Mouse (Mus musculus): ENCODE measurements around the gene Nkd1.

DNA sequence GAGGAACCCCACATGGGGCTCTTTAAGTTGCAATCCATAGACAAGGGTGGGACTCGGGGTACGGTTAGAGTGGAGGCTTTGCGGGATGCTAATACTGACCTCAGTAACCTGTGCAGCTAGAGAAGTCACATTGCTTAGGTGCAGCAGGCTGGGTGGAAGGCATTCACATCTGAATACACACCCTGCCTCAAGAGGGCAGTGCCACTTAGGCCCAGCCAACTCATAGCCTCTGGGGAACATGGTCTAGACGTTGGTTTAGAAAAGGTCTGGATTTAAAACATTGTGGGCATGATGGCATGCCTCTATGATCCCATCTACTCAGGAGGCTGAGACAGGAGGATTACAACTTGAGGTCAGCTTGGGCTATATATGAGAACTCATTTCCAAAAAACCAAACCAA is 8.6 kb downstream of the Nkd1 start:
- no peak for TF ChIP-seq POLR2A (IDR thresholded peaks at IDR 0.05; ENCODE audit: borderline replicate concordance, extremely low read depth, low read depth, low read length)
- peak; percentile 27; the same call in 1 of the 2 replicates for TF ChIP-seq CTCF (IDR thresholded peaks at IDR 0.05; ENCODE audit: insufficient read depth, low read length)

All from lung, adult 2 months (tissue).